In the genomic region with DNA sequence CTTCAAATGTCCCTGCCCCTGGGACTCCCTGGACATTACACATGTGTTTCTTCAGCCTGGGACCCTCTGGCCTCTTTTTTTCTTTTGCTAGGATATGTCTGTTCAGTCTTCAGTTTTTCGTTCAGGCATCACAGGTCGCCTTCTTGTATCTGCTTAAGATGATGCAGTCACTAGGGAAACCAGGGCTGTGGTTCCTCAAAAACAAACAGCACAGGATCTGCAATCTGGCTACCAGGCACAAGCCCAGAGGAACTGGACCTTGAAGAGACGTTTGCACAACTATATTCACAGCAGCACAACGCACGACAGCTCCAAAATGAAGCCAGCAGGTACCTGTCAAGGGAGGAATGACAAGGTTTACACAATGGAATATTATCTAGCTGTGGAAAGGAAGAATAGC, we compare ENCODE assay signal across 28 mouse cellular contexts. TPM values are rescaled to one million over a fixed set of nuclear protein-coding genes. Genes with fewer than 3 reads are reported as not detected.
DNase-seq lines count a peak whose midpoint lies in the region; ATAC-seq and TF ChIP-seq lines count a peak whose summit lies in the region.
"Had no signal": no experiment of that assay in that cellular context is flagged by ENCODE, and none has a peak within 500 bp of the region (broad histone marks: within the 10 kb centered on the region; RNA-seq: fewer than 3 reads in every experiment).

No protein-coding gene starts in this region.

- TF ChIP-seq EP300 in heart, adult 2 months (IDR thresholded peaks at IDR 0.05; ENCODE audit: insufficient read depth, low read depth, low read length), result no peak

- H3K36me3 ChIP-seq in heart, embryonic 11.5 days (ENCODE audit: control insufficient read depth, insufficient read depth, low read length), result no peaks in the 10 kb centered on the region
- H3K36me3 ChIP-seq in heart, adult 2 months (ENCODE audit: control insufficient read depth, insufficient read depth, low read length), result no peaks in the 10 kb centered on the region
- no peaks in the 10 kb centered on the region for H3K36me3 ChIP-seq in kidney, embryonic 15.5 days
- H3K36me3 ChIP-seq in kidney, embryonic 16.5 days (ENCODE audit: insufficient read depth, low read length), result no peaks in the 10 kb centered on the region
- H3K36me3 ChIP-seq: embryonic facial prominence, embryonic 13.5 days; forebrain, embryonic 10.5 days; forebrain, embryonic 15.5 days; heart, embryonic 15.5 days; hindbrain, embryonic 15.5 days; midbrain, embryonic 15.5 days had no signal

- peaks cover 3% of the 10 kb centered on the region; the same call in 1 of the 2 replicates for H3K9me3 ChIP-seq in heart, embryonic 11.5 days (replicated peaks; ENCODE audit: control insufficient read depth, low read length)
- H3K9me3 ChIP-seq in kidney, embryonic 15.5 days (replicated peaks), result peaks cover 5% of the 10 kb centered on the region; the same call in 1 of the 2 replicates
- peaks cover 3% of the 10 kb centered on the region; the same call in 1 of the 2 replicates for H3K9me3 ChIP-seq in kidney, embryonic 16.5 days (ENCODE audit: low read length)
- H3K9me3 ChIP-seq: heart, embryonic 15.5 days; hindbrain, embryonic 15.5 days; midbrain, embryonic 15.5 days had no signal

- H3K9ac ChIP-seq in heart, embryonic 11.5 days (ENCODE audit: low read depth, low read length), result no peak overlapping the region
- no peak overlapping the region for H3K9ac ChIP-seq in heart, adult 2 months (ENCODE audit: low read depth, low read length)
- H3K9ac ChIP-seq in kidney, embryonic 15.5 days, result no peak overlapping the region
- no peak overlapping the region for H3K9ac ChIP-seq in kidney, embryonic 16.5 days (replicated peaks; ENCODE audit: low read length)
- H3K9ac ChIP-seq: forebrain, embryonic 15.5 days; heart, embryonic 15.5 days; hindbrain, embryonic 15.5 days; liver, embryonic 14.5 days; lung, embryonic 14.5 days; midbrain, embryonic 15.5 days had no signal

- 67% methylated on average over 5 of the region's 5 CpGs for WGBS in heart, embryonic 11.5 days (ENCODE audit: insufficient replicate concordance)
- 82% methylated on average over 5 of the region's 5 CpGs for WGBS in heart, adult 2 months
- 82% methylated on average over 5 of the region's 5 CpGs for WGBS in kidney, embryonic 15.5 days
- WGBS in kidney, embryonic 16.5 days, result 76% methylated on average over 5 of the region's 5 CpGs

- H3K4me1 ChIP-seq in heart, embryonic 11.5 days (ENCODE audit: control insufficient read depth, insufficient read depth, low read length), result peaks cover 37% of the 10 kb centered on the region
- H3K4me1 ChIP-seq in heart, adult 2 months (ENCODE audit: control insufficient read depth, insufficient read depth, low read length), result peaks cover 4% of the 10 kb centered on the region
- H3K4me1 ChIP-seq in kidney, embryonic 15.5 days, result peaks cover 24% of the 10 kb centered on the region
- peaks cover 29% of the 10 kb centered on the region for H3K4me1 ChIP-seq in kidney, embryonic 16.5 days (ENCODE audit: insufficient read depth, low read length)

- intact Hi-C loops in heart, adult 2 months (cut with DNase I), result no loop called here

- no peaks in the 10 kb centered on the region for H3K79me2 ChIP-seq in heart, adult 2 months (replicated peaks; ENCODE audit: control insufficient read depth, insufficient read depth, low read length)

- DNase-seq in heart, adult 2 months, result no peak
- peak; percentile 22 for DNase-seq in brain, adult 2 months (ENCODE audit: low read depth, low spot score)
- no peak for DNase-seq in retina, postnatal 1 day
- DNase-seq: adrenal gland, postnatal 25 days; cerebellum, adult 18-20 months; cerebellum, postnatal 10 days; kidney, adult 18-20 months; kidney, postnatal 10 days; layer of hippocampus, adult 9-11 months; liver; lung, embryonic 14.5 days; lung, postnatal 4 days; right cerebral cortex, postnatal 4 days; thymus, postnatal 14 days had no signal

- H3K4me3 ChIP-seq in heart, embryonic 11.5 days (ENCODE audit: low read depth, low read length), result no peak overlapping the region
- no peak overlapping the region for H3K4me3 ChIP-seq in heart, adult 2 months
- no peak overlapping the region for H3K4me3 ChIP-seq in kidney, embryonic 15.5 days (replicated peaks)
- no peak overlapping the region for H3K4me3 ChIP-seq in kidney, embryonic 16.5 days (ENCODE audit: low read length)
- H3K4me3 ChIP-seq: embryonic facial prominence, embryonic 13.5 days; forebrain, embryonic 10.5 days; forebrain, embryonic 15.5 days; heart, embryonic 15.5 days; hindbrain, embryonic 15.5 days; midbrain, embryonic 15.5 days had no signal

- TF ChIP-seq CTCF in heart, adult 2 months (IDR thresholded peaks at IDR 0.05), result no peak

- no peak for ATAC-seq in heart, embryonic 11.5 days (replicated peaks; ENCODE audit: insufficient number of reproducible peaks, low FRiP score, low TSS enrichment)
- ATAC-seq in kidney, embryonic 15.5 days (replicated peaks; ENCODE audit: low FRiP score), result no peak
- no peak for ATAC-seq in kidney, embryonic 16.5 days (ENCODE audit: low FRiP score, low TSS enrichment)
- peak; percentile 63 for ATAC-seq in megakaryocyte, adult 5-6 weeks (ENCODE audit: poor library complexity, severe bottlenecking)
- ATAC-seq: CD4-positive, CD25-positive, alpha-beta regulatory T cell, adult 4 months; midbrain, embryonic 15.5 days had no signal

- no peak for TF ChIP-seq POLR2A in heart, adult 2 months (IDR thresholded peaks at IDR 0.05; ENCODE audit: insufficient read depth, low read depth, low read length)

- H3K4me2 ChIP-seq in heart, embryonic 11.5 days, result no peak overlapping the region
- no peak overlapping the region for H3K4me2 ChIP-seq in kidney, embryonic 15.5 days
- H3K4me2 ChIP-seq in kidney, embryonic 16.5 days (replicated peaks; ENCODE audit: low read depth, low read length), result no peak overlapping the region
- H3K4me2 ChIP-seq: embryonic facial prominence, embryonic 13.5 days; forebrain, embryonic 15.5 days; heart, embryonic 15.5 days; hindbrain, embryonic 15.5 days; lung, embryonic 14.5 days; midbrain, embryonic 15.5 days had no signal

- no peaks in the 10 kb centered on the region for H3K27me3 ChIP-seq in heart, embryonic 11.5 days (ENCODE audit: control insufficient read depth, insufficient read depth, low read length)
- no peaks in the 10 kb centered on the region for H3K27me3 ChIP-seq in heart, adult 2 months (ENCODE audit: control insufficient read depth, insufficient read depth, low read length)
- no peaks in the 10 kb centered on the region for H3K27me3 ChIP-seq in kidney, embryonic 15.5 days
- H3K27me3 ChIP-seq in kidney, embryonic 16.5 days (ENCODE audit: insufficient read depth, low read length), result no peaks in the 10 kb centered on the region
- H3K27me3 ChIP-seq: forebrain, embryonic 15.5 days; heart, embryonic 15.5 days; hindbrain, embryonic 15.5 days; midbrain, embryonic 15.5 days had no signal

- peak overlapping the region; percentile 71; the same call in 1 of the 2 replicates for H3K27ac ChIP-seq in heart, embryonic 11.5 days (ENCODE audit: low read depth, low read length)
- H3K27ac ChIP-seq in heart, adult 2 months, result no peak overlapping the region
- 0 out of 2 replicates have a peak overlapping the region, but pooled peaks have one; percentile 79 for H3K27ac ChIP-seq in kidney, embryonic 15.5 days
- no peak overlapping the region for H3K27ac ChIP-seq in kidney, embryonic 16.5 days (ENCODE audit: low read length)
- H3K27ac ChIP-seq: embryonic facial prominence, embryonic 13.5 days; forebrain, embryonic 10.5 days; forebrain, embryonic 15.5 days; hindbrain, embryonic 15.5 days; liver, embryonic 14.5 days; midbrain, embryonic 15.5 days had no signal

RNA-seq across cellular contexts. Expression of a gene that starts 45.0 kb away (rescaled TPM):
- polyA plus RNA-seq in heart, embryonic 11.5 days (2014; fragmentation: Nextera tagmentation; extraction: Ambion mirVana), result 5.3 and 5.7 TPM in 2 replicates
- total RNA-seq in heart, adult 2 months (2021), result 1 to 10 TPM; 1.1 to 1.7 TPM
- 1.2 and 1.5 TPM in 2 replicates for polyA plus RNA-seq in heart, adult 2 months (2012; rRNA removed)
- polyA plus RNA-seq in kidney, embryonic 15.5 days (2015; fragmentation: Nextera tagmentation; extraction: Ambion mirVana), result 1.2 and 1.3 TPM in 2 replicates
- polyA plus RNA-seq in kidney, embryonic 16.5 days (2015; fragmentation: Nextera tagmentation; extraction: Ambion mirVana), result 1.00 and 1.0 TPM in 2 replicates
- 7.9 and 9.1 TPM in 2 replicates for total RNA-seq in megakaryocyte, adult 5-6 weeks (2015)
- 5.8 and 8.6 TPM in 2 replicates for total RNA-seq in megakaryocyte, adult 5-6 weeks (2017)
- total RNA-seq: common myeloid progenitor, adult 5-6 weeks; hematopoietic stem cell, adult 5-6 weeks had no signal

Comparison
In these comparisons a context has a peak if more than half of its experiments do, and no peak if none do; other contexts are left out.
1. H3K27ac ChIP-seq: peak in heart, embryonic 11.5 days (single experiment) and kidney, embryonic 15.5 days (single experiment); none in heart, adult 2 months (single experiment) and kidney, embryonic 16.5 days (single experiment).